Mouse (Mus musculus): ENCODE measurements around the gene Gbx1.
"Not testable (repeated sequence)": the region's sequence is repeated elsewhere in the genome, so short reads cannot be mapped to it uniquely, and the experiment has no call there.

Gbx1 gene

DNA sequence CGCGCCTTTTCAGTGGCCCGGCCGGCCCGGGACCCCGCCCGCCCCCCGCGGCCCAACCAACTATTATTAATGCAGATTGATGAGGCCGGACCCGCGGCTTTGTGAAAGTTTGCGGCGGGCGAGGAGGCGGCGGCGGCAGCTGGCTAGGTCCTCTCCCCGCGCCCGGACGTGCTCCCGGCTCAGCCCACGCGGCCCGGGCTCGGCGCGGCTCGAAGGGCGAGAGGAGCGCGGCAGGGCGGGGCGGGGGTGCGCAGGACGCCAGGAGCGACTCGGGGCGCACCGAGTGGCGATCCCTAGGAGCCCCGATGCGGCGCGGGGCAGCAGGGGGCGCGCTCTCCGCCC is at the start of gene Gbx1:
Gbx1 (minus strand) TSS at position 314 of the 342 bp plus-strand sequence.
- in situ Hi-C loops (cut with MboI, MseI): no loop called here

DNA sequence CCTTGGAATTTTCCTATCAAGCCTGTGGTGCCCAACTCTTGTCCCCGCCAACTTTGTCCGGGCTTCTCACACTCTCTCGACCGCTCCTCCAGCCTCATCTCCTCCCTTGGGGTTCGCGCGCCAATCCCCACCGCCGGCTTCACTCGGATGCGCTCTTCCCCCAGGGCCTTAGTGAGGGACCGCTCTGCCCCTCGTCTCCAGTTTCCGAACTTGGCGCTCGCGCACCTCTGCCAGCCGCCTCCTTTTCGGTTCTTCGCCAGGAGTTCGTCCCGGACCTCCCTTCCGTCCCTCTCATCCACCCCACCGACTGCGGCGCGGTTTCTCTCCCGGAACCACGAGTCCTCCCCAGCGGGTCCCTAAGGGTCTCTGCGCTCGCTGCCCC is 49.8 kb upstream of the Gbx1 start:
- in situ Hi-C loops (cut with MboI, MseI): loop anchor here (25.0 kb wide), 1 partner anchor 1164 kb away; no protein-coding TSS in a partner anchor

DNA sequence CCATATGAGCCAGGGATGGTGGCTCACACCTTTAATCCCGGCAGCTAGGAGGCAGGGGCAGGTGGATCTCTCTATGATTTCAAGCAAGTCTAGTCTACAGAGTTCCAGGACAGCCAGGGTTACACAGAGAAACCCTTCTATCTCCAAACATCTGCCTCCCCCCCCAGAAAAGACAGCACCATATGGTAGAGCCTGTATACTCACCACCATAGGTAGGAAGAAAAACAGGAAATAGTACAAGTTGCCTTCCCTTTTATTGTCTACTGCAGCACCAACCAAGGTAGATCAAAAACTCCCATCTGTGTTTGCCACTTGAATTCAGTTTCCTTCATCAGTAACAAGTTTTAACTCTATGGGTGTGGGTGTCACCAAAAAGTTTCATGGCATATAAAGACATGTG is 48.9 kb upstream of the Gbx1 start:
- in situ Hi-C loops (cut with MboI, MseI): loop anchor here (25.0 kb wide), 1 partner anchor 1164 kb away; no protein-coding TSS in a partner anchor

DNA sequence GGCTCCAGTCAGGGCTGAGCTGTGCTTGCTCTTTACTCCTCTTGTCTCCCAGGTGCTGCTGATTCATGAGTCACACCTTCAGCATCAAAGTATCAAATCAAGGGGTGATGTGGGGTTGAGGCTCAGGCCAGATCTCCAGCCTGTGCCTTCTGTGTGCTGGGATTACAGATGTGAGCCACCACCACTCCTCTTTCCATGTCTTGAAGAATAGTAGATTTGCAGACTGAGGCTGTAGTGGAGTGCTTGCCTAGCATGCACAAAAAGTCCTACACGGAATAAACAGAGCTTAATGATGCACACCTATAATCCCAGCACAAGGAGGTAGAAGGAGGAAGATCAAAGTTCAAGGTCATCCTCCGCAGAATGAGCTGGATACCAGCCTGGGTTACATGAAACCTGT is 29.7 kb upstream of the Gbx1 start, which contains the start of gene 4931409K22Rik:
4931409K22Rik (minus strand) TSS at position 101 of the 400 bp plus-strand sequence.
- in situ Hi-C loops (cut with MboI, MseI): no loop called here

DNA sequence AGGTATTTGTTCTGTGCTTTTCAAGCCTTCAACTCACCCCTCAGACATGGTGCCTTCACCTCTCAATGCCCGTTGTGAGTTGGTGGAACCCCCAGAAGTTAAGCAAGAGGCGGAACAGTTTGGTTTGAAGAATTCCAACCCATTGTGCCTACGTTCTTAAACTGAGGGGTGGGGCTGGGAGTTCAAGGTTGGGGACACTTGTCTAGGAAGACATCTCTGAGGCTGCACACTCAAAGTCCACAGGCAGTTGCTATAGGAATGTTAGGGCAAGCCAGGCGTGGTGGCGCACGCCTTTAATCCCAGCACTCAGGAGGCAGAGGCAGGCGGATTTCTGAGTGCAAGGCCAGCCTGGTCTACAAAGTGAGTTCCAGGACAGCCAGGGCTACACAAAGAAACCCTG is 28.3 kb upstream of the Gbx1 start:
- in situ Hi-C loops (cut with MboI, MseI): not testable (repeated sequence)

DNA sequence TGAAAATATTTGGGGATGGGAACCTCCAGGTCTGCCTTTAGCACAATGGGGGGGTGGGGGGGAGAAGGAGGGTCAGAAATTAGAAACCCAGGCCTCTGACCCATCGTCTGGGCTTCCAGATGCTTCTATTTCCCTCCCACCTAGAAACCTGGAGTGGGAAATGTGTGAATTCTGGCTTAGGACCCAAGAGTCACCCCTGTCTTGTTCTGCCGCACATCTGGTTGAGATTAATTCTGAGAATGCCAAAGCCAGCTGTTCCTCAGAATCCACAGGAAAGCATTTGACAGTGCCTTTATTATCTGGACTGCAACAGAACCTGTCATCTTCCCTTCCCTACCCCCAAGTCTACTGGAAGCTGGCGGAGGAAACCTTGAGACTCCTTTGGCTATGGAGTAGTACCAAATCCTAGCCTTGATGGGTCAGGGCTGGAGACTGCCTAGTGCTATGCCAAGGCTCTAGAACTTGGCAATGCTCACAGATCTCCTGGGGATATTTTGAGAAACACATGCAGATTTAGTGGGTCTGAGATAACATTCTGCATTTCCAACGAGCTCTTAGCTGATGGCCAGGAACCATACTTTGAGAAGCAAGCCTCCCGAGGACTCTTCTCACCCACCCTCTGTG is 26.7 kb upstream of the Gbx1 start:
- in situ Hi-C loops (cut with MboI, MseI): no loop called here

DNA sequence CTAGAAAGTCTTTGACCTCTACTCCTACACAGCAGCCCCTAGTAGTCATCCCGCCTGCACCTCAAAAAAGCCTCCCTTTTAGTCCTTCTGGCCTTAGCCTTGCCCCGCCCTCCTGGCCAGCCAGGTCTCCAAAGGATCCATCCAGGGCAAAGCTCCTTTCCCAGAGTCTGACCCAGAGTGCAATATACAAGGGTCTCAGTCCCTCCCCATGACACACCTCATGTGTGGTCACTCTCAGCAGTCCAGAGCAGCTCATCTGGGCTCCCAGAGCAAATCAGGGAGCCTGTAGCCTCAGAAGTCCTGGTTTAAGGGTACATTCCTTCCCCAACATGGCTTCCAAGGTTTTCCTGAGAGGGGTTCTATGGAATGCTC is 24.3 kb upstream of the Gbx1 start:
- in situ Hi-C loops (cut with MboI, MseI): no loop called here

DNA sequence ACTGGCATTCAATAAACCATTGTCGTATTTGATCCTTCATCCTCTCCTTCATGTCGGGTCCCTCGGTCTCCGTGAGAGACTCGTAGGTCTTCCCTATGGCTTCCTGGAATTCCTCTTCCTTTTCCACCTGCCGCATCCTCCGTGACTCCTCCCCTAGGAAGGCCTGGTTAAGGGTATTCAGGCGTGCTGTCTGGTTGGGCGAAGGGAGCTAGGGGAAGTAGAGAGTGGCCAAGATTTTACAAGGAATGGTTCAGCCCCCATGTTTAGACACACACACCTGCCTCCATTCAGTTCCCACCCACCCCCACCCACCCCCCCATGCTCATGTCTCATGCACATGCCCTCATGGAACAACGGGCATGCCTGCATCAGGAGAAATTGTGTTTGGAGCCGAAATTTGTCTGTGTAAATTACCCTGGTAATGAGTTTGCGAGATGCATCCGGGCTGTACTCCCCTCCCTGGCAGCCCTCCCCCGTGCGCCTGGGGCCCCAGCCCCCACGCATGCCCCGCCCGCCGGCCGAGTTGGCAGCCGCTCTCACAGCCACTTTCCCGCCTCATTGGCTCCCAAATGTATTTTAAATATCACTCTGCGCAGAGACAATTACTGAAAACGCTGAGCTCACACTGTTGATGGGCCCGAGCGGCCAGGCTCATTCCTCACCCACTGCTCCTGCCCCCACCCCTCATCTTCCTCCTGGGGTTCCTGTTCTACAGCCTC is 23.8 kb upstream of the Gbx1 start:
- in situ Hi-C loops (cut with MboI, MseI): no loop called here

DNA sequence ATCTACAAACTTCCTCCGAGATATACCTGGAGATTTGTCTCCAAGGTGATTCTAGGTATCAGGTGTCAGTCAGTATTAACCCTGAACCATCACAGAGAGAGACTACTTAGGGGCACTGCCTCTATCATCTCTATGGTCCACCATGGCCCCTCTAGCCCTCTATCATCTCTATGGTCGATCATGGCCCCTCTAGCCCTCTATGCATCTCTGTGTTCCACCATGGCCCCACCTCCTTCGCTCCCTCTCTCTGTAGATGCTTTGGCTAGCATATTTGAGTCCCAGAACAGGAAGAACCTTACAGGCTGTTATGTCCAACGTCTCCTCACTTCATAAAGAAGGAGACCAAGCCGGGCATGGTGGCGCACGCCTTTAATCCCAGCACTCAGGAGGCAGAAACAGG is 15.6 kb upstream of the Gbx1 start:
- in situ Hi-C loops (cut with MboI, MseI): no loop called here

DNA sequence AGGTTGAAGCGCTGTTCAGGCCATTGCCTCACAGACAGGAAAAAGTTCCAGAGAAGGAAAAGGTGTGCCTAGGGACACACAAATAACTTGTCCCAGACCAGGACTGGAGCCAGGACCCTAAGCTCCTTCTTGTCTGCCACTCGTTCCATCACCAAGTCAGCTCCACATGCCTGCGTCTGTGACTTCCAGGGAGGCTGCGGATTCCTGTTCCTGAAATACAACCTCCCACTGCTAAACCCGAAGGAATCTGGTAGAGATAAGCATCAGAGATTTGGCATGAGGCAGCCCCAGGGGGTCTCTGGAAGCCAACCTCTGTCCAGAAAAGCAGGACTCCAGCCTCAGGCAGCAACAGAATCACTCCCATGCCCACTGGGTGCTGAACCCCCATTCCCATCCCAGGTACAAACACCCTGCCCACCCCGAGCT is 14.2 kb upstream of the Gbx1 start:
- in situ Hi-C loops (cut with MboI, MseI): no loop called here

DNA sequence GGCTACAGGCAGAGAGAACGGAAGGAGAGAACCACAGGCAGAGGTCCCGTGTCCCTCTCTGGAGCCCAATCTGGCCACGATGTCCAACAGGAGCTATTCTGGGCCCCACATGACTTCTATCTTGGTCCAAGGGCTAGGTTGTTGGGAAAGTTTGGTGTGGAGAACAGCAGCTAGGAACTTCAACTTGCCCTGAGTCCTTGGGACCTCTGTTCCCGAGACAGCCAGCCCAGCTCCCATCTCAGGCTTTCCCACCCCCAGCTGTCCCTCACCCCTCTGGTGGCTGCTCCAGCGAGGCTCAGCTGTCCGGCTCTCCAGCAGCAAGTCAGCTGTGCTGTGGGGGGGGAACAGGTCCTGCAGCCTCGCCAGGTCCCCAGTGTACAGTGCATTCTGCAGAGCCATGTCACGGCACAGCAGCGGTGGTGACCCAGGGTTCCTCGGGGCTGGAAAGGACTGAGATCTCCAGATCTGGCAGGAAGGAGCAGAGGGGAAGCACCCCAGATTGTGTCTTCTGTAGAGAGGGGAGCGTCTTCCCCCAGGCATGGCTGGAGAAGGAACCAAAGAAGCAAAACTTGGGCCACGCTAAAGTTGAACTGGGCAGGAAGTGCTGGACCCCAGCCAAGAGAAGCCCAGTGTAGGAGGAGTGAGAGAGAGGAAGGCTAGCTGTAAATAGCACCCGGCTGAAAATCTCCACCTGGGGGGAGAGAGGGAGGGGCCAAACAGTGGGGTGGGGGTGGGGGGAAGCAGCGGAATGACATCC is 13.6 kb upstream of the Gbx1 start, which contains the start of gene Asb10:
Asb10 (minus strand) TSS at position 592 of the 757 bp plus-strand sequence.
- in situ Hi-C loops (cut with MboI, MseI): no loop called here

DNA sequence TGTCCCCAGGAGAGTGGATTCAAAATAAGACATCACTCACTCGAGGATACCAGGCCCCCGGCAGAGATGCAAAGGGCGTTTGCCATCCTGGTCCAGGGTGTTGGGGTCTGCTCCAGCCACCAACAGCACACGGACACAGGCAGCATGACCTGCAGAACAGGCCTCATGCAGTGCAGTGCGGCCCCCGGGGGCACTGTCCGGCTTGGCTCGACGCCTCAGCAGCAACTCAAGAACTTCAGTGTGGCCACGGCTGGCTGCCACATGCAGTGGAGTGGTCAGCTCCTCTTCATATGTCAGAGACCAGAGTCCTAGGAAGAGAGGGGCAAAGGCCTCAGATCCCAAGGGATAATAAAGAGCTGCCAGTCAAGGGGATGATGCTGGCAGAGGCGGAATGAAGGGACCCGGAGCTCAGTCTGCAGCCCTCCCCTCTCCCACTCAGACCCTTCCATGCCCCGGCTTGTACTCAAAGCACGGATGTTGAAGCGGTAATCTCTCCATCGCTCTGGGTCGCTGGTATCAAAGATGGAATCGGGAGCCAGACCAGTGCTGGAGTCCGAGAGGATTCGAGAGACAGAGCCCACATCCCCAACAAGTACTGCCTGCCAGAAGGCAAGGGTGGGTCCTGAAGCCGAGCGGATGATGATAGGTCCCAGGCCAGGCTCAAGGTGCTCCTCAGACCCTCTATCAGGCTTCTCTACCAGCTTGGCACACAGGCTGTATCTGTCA is 12.7 kb upstream of the Gbx1 start:
- in situ Hi-C loops (cut with MboI, MseI): no loop called here

DNA sequence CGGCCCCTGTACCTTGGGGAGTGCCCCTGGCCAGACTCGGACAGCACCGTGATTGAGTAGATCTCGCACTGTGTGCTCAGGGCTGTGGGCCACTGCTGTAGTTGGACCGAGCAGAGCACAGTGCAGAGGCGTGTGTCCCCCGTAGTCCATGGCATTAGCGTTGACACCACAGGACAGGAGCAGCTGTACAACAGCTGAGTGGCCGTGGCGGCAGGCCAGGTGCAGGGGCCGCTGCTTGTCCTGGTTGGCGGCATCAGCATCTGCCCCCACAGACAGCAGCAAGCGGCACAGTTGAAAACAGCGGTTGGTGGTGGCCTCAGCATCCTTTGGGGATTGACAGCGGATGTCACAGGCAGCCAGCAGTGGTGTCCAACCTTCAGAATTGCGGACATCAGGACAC is 10.6 kb upstream of the Gbx1 start:
- in situ Hi-C loops (cut with MboI, MseI): no loop called here

DNA sequence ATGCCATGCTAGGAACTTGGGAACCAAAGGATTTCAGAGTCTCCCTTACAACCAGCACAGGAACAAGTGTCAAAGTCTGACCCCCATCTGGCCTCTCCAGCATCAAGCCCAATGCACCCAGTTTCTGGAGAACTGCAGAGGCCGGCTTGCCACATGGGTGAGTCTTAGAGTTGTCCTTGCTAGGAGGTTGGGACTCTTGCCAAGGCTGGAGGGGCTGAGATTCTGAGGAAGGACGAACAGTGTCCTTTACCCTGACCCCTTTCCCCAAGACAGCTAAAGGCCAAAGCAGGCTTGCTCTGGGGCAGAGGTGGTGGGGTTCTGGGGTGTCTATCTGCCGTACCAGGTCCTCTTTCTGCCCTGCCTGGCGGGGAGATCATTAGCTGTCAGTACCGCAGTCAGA is 9.5 kb upstream of the Gbx1 start:
- in situ Hi-C loops (cut with MboI, MseI): no loop called here

DNA sequence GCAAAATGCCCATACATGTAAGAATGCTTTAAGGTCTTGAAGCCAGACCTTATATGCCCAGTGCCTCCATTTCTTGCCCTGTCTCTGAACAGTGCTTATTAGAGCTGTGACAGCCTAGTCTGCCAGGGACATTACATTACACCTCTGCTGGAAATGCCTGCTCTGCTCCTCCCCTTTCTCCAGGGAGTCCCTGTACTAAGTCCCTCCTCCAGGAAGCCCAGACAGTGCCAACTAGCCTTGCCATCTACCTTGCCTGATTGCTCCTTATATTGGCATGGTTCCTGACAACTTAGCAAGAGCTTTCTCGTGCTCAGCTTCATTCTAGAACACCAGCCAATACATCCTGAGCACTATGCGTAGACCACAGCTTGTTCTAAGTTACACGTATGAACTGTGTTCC is 8.7 kb upstream of the Gbx1 start:
- in situ Hi-C loops (cut with MboI, MseI): no loop called here

DNA sequence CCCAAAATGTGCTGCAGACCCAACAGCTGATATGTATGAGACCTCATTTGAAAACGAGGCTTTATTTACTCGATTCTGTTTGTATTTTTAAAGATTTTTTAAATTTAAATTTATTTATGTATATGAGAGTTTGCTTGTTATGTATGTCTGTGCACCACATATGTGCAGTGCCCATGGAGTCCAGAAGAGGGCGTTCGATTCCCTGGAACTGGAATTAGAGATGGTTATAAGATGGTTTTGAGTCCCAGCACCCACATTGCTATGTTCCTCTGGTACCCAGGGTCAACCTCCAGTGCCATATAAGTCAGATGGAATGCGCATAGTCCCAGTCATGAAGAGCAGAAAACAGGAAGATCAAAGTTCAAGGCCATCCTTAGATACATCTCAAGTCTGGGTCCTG is 7.3 kb upstream of the Gbx1 start:
- in situ Hi-C loops (cut with MboI, MseI): no loop called here

DNA sequence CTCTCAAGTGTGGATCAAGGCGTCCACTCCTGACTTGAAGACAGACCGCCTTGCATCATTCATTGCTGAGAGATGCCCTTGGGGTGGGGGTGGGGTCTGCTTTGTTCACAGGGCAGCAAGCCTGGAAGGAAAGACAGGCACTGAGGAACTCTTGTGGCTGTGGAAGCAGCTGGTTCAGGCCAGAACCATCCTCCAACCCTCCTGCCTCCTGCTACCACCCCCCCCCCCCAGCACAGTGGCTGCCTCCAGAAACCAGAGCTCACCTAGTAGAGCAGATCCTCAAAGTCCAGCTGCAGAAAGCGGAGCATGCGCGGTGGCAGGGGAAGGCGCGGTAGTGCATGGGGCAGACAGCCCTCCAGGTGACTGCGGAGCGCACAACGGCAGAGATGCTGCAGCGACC is 6.4 kb upstream of the Gbx1 start:
- in situ Hi-C loops (cut with MboI, MseI): no loop called here

DNA sequence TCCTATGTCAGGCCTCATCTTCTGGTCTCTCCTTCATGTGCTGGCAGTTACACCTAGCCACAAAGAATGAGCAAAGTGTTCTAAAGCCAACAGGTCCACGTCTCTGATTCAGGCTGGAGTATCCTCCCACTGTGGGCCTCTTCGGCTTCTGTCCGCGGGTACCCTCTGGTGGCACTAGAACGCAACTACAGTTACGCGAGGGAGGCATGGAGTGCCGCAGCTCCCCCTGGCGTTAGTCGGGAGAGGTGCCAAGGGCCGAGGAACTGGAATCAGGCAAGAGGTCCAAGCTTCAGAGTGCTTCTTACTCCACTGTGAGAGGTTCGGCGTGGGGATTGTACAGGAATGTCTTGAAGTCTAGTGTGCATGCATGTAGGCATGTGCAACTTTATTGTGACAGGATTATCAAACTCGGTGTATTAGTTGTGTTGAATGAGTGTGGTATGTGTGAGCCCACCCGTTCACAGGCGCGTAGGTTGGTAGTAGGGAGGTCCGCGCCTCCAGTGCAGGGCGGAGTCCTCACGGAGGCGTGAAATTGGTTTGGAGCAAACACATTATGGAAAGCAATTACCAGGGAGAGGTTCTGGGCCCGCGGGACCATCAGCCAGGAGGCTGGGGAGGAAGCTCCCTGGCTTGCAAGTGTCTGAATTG is 3.2 kb upstream of the Gbx1 start:
- in situ Hi-C loops (cut with MboI, MseI): no loop called here

DNA sequence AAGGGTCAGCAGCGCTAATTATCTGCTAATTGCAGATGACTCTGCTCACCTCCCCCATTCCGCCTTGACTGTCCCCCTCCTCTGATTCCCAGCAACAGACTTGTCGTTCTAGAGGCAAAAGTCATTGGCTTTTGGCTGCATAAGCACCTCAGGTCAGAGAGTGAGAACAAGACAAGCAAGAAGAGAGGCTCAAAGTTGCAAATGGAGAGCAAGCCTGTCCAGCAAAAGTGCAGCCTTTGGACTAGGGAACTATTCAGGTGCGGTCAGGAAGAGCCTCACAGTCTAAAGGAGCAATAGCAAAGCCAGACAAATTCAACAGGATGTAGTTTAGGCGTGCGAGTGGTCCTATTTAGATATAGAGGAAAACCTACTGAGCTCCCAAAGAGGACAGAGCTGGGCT is 778 bp upstream of the Gbx1 start:
- in situ Hi-C loops (cut with MboI, MseI): no loop called here

DNA sequence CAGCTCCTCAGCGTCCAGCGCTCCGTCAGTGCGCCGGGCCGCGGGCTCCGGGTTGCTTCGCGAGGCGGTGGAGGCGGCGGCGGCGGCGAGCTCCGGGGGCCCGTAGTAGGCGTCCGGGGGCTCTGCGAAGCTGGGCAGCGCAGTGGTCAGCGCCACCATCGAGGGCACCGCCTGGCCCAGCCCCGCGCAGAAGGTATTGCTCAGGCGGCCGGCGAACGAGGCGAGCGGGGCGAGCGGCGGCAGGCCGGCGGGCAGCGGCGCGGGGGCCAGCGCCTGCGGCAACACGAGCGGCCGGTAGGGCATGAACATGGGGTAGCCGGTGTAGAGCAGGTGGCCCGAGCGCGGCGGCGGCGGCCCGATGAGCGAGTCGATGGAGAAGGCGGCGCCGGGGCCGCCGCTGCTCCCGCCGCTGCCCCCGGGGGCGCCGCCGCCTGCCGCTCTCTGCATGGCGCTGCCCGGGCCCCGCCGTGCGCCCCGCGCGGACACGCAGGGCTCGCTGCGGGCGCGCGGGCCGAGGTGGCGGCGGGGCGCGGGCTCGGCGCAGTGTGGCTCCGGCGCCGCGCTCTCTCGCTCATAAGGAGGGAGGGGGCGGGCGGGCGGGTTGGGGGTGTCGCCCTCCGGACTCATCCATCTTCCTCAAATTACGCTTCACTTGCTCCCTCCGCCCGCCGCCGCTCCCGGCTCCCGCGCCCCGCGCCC is 663 bp downstream of the Gbx1 start:
- in situ Hi-C loops (cut with MboI, MseI): no loop called here
